8 mouse cellular contexts compared by ENCODE assay signal in the genomic region with DNA sequence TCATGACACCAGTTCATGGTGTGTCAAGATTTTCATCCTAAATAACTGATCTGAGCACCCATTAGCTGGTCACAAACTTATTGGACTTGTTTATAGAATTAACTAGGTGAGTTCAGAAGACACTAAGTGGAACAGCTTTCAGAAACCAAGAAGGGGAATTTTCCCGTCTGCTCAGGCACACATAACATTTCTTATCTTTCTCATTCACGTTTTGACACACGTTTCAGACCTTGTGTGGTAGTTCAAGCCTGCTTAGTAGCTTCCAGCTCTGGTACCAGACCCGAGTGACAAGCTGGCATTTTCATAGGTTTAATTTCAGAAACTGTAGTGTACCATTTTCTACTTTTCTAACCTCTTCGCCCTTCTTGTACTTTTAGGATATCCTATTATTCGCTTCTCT. TPM values are rescaled to one million over a fixed set of nuclear protein-coding genes. Genes with fewer than 3 reads are reported as not detected.
A peak's percentile ranks its signal among the peaks of the same experiment; 100 is the strongest.
DNase-seq lines count a peak whose midpoint lies in the region; ATAC-seq lines count a peak whose summit lies in the region.

No protein-coding gene starts in this region.

- H3K9ac ChIP-seq in lung, embryonic 15.5 days = peak overlapping the region; percentile 55; the same call in 1 of the 2 replicates
- H3K9ac ChIP-seq in embryonic facial prominence, embryonic 12.5 days = no peak overlapping the region; the same call in 1 of the 2 replicates
- no peak overlapping the region; the same call in 1 of the 2 replicates for H3K9ac ChIP-seq in intestine, embryonic 15.5 days
- peak overlapping the region; percentile 49 for H3K9ac ChIP-seq in neural tube, embryonic 15.5 days (replicated peaks)

- no peaks in the 10 kb centered on the region for H3K36me3 ChIP-seq in lung, embryonic 15.5 days
- no peaks in the 10 kb centered on the region for H3K36me3 ChIP-seq in embryonic facial prominence, embryonic 12.5 days
- no peaks in the 10 kb centered on the region for H3K36me3 ChIP-seq in intestine, embryonic 15.5 days
- no peaks in the 10 kb centered on the region for H3K36me3 ChIP-seq in neural tube, embryonic 15.5 days

- 13% methylated on average over 6 of the region's 6 CpGs for WGBS in lung, embryonic 15.5 days
- 25% methylated on average over 6 of the region's 6 CpGs for WGBS in embryonic facial prominence, embryonic 12.5 days
- 18% methylated on average over 6 of the region's 6 CpGs for WGBS in intestine, embryonic 15.5 days
- WGBS in neural tube, embryonic 15.5 days = 29% methylated on average over 6 of the region's 6 CpGs

- H3K4me2 ChIP-seq in lung, embryonic 15.5 days = peak overlapping the region; percentile 55
- H3K4me2 ChIP-seq in embryonic facial prominence, embryonic 12.5 days (replicated peaks) = peak overlapping the region; percentile 44
- H3K4me2 ChIP-seq in intestine, embryonic 15.5 days (replicated peaks) = peak overlapping the region; percentile 53
- H3K4me2 ChIP-seq in neural tube, embryonic 15.5 days = peak overlapping the region; percentile 54

- H3K27me3 ChIP-seq in lung, embryonic 15.5 days = no peaks in the 10 kb centered on the region
- H3K27me3 ChIP-seq in embryonic facial prominence, embryonic 12.5 days = no peaks in the 10 kb centered on the region
- H3K27me3 ChIP-seq in intestine, embryonic 15.5 days (replicated peaks) = no peaks in the 10 kb centered on the region
- no peaks in the 10 kb centered on the region for H3K27me3 ChIP-seq in neural tube, embryonic 15.5 days (replicated peaks)

- H3K9me3 ChIP-seq in lung, embryonic 15.5 days = no peaks in the 10 kb centered on the region
- no peaks in the 10 kb centered on the region for H3K9me3 ChIP-seq in embryonic facial prominence, embryonic 12.5 days
- H3K9me3 ChIP-seq in intestine, embryonic 15.5 days = no peaks in the 10 kb centered on the region
- no peaks in the 10 kb centered on the region for H3K9me3 ChIP-seq in neural tube, embryonic 15.5 days (replicated peaks)

- no peak for DNase-seq in lung, postnatal 10 days
- DNase-seq in frontal cortex, postnatal 25 days (ENCODE audit: low spot score in 2 of 2) = no peak
- no peak for DNase-seq in natural killer cell, adult 2 months (ENCODE audit: low spot score in 2 of 2)
- no peak for DNase-seq in thymus, postnatal 0 days (ENCODE audit: low spot score)

- ATAC-seq in lung, embryonic 15.5 days (ENCODE audit: borderline replicate concordance, extremely low read depth, low FRiP score, low TSS enrichment) = no peak
- no peak for ATAC-seq in embryonic facial prominence, embryonic 12.5 days (ENCODE audit: insufficient number of reproducible peaks, insufficient read depth, low FRiP score, low TSS enrichment)
- ATAC-seq in intestine, embryonic 15.5 days = no peak
- no peak for ATAC-seq in neural tube, embryonic 15.5 days (ENCODE audit: low FRiP score)

- H3K4me1 ChIP-seq in lung, embryonic 15.5 days = peaks cover 36% of the 10 kb centered on the region
- peaks cover 36% of the 10 kb centered on the region for H3K4me1 ChIP-seq in embryonic facial prominence, embryonic 12.5 days
- peaks cover 15% of the 10 kb centered on the region for H3K4me1 ChIP-seq in intestine, embryonic 15.5 days (replicated peaks)
- H3K4me1 ChIP-seq in neural tube, embryonic 15.5 days = peaks cover 38% of the 10 kb centered on the region

- H3K27ac ChIP-seq in lung, embryonic 15.5 days = no peak overlapping the region
- H3K27ac ChIP-seq in embryonic facial prominence, embryonic 12.5 days = peak overlapping the region; percentile 48; the same call in 1 of the 2 replicates
- no peak overlapping the region for H3K27ac ChIP-seq in intestine, embryonic 15.5 days
- H3K27ac ChIP-seq in neural tube, embryonic 15.5 days (replicated peaks) = peak overlapping the region; percentile 77

- H3K4me3 ChIP-seq in lung, embryonic 15.5 days = peak overlapping the region; percentile 59
- peak overlapping the region; percentile 57 for H3K4me3 ChIP-seq in embryonic facial prominence, embryonic 12.5 days
- peak overlapping the region; percentile 62 for H3K4me3 ChIP-seq in intestine, embryonic 15.5 days (replicated peaks)
- peak overlapping the region; percentile 70 for H3K4me3 ChIP-seq in neural tube, embryonic 15.5 days (replicated peaks)

RNA-seq across cellular contexts. Expression of gene Bpgm, which starts 0.6 kb away (rescaled TPM):
- polyA plus RNA-seq in lung, embryonic 15.5 days (2015; fragmentation: Nextera tagmentation; extraction: Ambion mirVana) = 65.7 and 66.7 TPM in 2 replicates
- polyA plus RNA-seq in embryonic facial prominence, embryonic 12.5 days (2016; fragmentation: Nextera tagmentation; extraction: Ambion mirVana) = 49.2 and 55.1 TPM in 2 replicates
- 40.4 and 49.7 TPM in 2 replicates for polyA plus RNA-seq in intestine, embryonic 15.5 days (2015; fragmentation: Nextera tagmentation; extraction: Ambion mirVana)
- 70.5 and 82.6 TPM in 2 replicates for polyA plus RNA-seq in neural tube, embryonic 15.5 days (2015; fragmentation: Nextera tagmentation; extraction: Ambion mirVana)
- polyA plus RNA-seq in thymus, postnatal 0 days (2015; fragmentation: Nextera tagmentation; extraction: Ambion mirVana) = 38.0 and 39.0 TPM in 2 replicates

Comparison
In these comparisons a context has a peak if more than half of its experiments do, and no peak if none do; other contexts are left out.
1. H3K27ac ChIP-seq: peak in embryonic facial prominence, embryonic 12.5 days (single experiment) and neural tube, embryonic 15.5 days (single experiment); none in lung, embryonic 15.5 days (single experiment) and intestine, embryonic 15.5 days (single experiment).
2. H3K9ac ChIP-seq: peak in lung, embryonic 15.5 days (single experiment) and neural tube, embryonic 15.5 days (single experiment); none in embryonic facial prominence, embryonic 12.5 days (single experiment) and intestine, embryonic 15.5 days (single experiment).
3. Peak in every context shown above with its lines, with median percentiles within 50 percentile points of each other: H3K4me2 ChIP-seq and H3K4me3 ChIP-seq.